Mouse (Mus musculus) megakaryocyte-erythroid progenitor cell, adult 5-6 weeks (primary cell): ENCODE measurements around the gene St3gal3. TPM values are rescaled to one million over a fixed set of nuclear protein-coding genes. Genes with fewer than 3 reads are reported as not detected.

Experiments used
- ATAC-seq: replicated peaks from 2 replicates; pipeline ENCODE4 v1.8.0; 2016; ENCODE audit warnings: mild to moderate bottlenecking, inconsistent platforms; ENCODE audit not compliant: severe bottlenecking, poor library complexity, low FRiP score, low TSS enrichment
- total RNA-seq, 2 experiments: library from RNA; stranded (forward) in 1 of 2; stranded (reverse) in 1 of 2; fragments of 200-1000, 215-1000 nt in 1 of 2; fragments of >200 nt in 1 of 2; fragmentation: Nextera tagmentation in 1 of 2; gene quantifications; 2 replicates each; pipeline ENCODE4 v1.2.3; 2014 to 2017

The St3gal3 gene
- 14.1 and 28.4 TPM in 2 replicates for total RNA-seq (2014; fragmentation: Nextera tagmentation)
- total RNA-seq (2017), result 6.6 and 8.4 TPM in 2 replicates

DNA sequence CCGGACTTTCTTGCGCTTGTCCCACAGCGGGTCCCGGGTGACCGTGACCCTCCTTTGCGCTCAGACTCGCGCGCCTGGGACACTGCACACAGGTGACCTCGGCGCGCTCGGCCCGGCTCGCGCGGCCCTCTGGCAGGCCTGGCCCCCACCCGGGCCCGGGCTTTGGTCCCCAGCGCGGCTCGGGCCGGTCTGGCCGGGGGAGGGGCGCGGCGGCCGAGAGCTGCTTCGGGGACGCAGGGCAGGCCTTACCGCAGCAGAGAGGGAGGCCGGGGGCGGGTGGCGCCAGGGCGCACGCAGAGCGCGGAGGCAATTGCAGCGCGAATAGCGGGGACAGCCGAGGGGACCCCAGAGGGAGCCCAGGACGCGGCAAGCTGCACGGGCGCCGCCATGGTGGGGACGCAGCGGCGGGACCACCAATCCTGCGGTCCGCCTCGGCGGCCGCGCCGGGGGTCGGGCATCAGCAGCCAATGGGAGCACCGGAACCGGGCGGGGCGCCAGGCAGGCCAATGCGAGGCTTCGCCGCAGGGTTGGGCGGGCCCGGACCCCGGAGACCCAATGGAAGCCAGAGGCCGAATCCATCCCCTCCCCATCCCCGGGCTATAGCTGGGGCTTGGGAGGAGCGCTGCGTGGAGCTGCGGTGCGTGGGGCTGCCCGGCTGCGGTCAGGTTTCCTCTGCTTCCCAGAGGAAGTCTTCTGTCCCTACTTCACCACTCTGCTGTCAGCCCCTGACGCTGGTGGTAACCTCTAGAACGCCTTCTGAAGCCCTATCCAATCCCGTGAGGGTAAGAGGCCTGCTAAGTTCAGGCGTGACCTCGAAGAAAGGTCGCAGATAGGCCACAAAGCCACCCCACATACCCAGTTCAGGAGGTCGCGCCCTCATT is at the start of gene St3gal3:
Gene St3gal3, minus strand, starts transcription at position 430 of the 881 bp plus-strand sequence.
- peak; percentile 94 for ATAC-seq

DNA sequence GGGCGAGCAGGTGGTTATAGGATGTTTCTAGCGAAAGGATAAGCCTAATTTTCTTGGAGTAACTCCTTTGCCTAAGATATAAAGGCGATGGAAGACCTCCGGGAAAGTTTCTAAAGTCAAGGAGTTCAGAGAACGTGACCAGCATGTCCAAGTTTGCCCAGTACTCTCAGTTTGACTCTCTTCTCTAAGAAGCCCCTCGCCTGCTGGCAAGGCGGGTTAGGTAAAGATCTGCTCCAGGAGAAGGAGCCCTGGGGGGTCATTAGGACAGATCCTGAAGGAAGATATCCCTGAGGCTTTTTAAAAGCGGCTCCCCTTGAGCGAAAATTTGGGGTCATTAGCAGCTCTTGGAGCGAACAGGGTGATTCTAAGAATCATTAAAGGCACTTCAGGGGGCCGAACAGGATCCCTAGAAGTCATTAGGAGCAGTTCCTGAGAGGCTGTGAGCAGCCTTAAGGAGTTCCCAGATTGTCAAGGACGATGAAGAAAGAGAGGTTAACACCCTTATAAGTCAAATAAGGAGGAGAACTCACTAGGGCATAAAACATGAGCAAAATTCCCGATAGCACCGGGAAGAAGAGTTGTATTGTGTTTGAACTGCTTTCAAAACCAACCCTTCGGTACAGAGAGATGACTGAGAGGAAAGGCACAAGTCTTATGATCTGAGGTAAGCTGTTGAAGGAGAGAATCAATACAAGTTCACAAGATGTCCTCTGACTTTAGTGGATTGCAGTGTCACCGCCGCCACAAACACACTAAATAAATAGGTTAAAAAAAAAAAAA is 45.8 kb upstream of the St3gal3 start:
- ATAC-seq, result no peak

DNA sequence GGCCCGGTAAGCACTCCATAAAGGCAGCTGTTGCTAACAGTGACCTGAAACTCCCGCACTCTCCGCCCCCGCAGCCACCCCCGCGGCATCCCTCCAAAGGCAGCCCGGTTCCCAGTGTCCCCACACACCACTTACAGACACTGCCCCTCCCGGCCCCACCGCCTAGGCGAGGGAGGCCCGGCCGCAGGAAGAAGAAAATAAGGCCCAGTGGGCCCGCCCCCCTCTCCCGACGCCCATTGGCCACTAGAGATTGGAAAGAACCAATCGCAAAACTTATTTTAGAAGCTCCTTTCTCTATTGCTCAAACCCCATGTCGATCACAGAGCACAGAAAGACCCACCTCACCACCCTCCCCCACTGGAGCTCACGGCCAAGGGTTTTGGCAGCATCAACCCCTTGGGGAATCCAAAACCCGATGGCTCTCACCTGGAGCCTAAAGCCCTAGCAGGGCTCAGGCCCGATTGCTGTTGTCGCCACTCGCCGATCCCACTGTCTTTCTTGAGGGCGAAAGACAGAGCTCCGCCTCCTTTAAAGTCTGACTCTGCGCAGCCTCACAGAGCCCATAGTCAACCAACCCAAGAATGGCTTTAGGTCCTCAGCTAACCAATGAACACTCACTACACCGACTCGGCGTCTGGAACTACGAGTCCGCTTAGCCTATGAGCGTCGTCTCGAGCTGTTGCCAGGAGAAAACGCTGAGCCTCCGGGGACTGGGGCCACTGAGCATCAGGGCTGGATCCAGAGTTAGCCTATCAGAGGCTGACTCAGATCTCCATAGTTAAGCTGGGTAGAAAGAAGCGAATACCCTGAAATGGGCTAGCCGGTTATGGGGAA is 45.0 kb upstream of the St3gal3 start, which contains the start of gene Kdm4a:
Gene Kdm4a, minus strand, starts transcription at position 577 of the 834 bp plus-strand sequence.
- peak; percentile 98 for ATAC-seq

DNA sequence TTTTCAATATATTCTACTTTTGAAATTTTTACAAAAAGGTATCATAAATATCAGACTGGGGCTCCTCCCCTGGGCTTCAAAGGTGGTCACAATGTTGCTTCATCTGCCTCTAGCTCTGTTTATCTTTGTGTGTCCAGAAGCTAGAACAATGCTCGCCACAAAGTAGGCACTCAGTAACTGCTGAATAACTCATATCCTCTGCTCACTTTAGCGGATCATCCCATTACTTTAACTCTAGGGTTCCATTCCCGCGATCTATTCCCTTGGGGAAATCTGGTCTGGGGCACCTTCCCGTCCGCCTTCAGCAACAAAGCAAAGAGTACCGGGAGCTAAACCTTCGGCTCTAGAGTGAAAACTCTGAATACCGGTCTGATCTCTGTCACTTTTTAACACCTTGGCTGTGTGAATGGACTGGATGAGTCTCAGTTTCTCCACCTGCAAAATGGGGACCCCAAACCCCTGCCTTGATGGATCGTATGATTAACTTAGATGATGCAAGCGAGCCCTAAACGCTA is 44.3 kb upstream of the St3gal3 start:
- no peak for ATAC-seq

DNA sequence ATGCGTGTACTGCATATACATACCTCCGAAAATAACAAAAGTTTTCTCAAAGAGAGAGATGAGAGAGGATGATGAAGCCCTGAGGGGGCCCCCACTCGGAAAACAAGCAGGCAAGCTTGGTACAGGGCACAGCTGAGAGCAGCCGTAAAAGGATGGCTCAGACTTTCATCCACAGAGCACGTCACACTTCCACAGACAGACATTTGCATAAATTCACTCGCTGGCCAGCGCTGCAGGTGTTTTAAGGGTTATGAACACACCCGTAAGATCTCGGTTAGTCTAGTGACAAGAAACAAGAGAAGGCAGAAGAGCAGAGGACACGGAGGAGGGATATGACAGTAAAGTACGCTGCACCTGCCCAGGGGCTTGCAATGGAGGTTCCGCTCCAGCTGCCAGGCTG is 37.7 kb upstream of the St3gal3 start:
- ATAC-seq, result no peak

DNA sequence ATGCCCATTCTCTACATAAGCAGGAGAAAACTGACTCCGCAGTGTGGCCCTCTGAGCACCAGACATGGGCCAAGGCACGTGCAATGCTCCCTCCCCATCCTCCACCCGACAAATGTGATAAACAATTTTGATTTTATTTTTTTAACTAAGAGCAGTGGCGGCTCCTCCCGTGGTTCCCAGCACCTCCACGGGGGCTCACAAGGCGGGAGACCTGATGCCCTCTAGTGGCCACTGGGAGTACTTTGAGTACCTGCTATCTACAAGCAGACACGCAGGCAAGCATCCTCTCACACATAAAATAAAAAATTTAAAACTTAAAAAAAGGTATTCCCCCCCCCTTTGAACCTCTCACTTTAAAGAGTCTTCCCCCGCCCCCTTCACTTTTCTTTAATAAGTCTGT is 36.3 kb upstream of the St3gal3 start:
- ATAC-seq, result no peak

DNA sequence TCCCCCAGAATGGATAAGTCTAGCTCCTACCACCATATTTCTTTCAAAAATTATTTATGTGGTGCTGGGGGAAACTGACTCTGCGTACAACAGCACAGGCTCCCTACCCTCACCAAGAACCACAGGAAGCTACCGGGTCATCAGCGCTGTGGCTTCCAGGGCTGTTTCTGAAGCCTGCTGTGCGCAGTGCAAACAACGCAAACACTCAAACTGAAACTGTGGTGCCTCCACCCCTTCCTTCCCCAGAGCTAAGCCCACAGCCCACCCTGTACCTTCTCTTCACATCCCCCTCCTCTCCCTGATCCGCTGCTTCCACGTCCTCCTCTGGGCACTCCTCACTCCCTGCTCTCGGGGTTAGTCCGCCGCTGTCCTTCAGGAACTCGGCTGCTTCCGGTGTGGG is 27.4 kb upstream of the St3gal3 start:
- no peak for ATAC-seq

DNA sequence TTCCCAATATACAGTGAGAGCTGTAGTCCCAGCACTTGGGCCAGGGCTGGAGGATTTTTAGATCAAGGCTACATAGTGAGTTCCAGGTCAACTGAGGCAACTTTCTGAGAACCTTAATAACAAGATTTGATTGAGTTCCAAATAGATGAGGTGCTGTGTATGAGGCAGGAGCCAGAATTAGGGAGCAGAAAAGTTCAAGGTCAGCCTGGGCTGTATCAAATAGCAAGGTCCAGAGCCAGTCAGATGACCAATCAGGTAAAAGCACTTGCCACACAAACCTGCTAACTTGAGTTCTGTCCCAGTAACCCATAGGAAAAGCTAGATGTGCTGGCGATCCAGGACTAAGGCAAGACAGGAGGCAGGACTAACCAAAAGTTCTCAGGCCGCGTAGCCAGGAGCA is 23.0 kb upstream of the St3gal3 start:
- ATAC-seq, result no peak

DNA sequence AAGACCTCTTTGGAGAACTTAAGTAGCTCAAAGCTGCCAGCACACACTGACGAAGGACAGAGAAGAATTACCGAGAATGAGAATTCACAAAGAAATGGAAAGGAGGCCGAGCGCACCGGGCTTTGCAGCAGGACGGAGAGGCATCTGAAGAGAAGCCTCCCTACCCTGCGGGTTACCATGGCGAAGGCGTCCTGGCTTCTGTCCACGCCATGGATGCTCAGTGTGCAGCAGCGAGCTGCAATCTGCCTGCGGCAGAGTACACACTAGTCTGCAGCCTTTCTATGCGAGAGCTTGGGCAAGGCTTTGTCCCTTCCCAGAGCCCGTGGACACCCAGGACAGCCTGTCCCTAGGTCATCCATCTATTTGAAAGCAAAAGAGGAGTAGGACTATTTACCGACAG is 21.8 kb upstream of the St3gal3 start:
- no peak for ATAC-seq

DNA sequence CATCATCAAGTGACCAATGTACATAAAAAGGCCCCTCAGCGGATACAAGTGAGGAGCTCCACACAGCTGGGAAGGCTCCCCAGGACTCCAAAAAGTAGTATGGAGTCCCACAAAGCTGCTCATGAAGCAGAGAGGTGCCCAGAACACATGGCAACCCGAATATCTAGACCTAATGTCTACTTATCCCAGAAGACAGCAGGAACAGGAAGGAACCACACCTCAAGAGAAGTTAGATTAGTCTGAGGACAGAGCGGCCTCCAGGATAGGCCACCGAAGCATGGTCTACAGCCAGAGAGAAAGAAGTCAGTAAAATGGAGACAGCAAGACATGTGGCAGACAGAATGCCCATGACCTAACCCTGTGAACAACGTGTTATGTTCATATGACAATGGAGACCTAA is 20.2 kb upstream of the St3gal3 start:
- ATAC-seq, result no peak

DNA sequence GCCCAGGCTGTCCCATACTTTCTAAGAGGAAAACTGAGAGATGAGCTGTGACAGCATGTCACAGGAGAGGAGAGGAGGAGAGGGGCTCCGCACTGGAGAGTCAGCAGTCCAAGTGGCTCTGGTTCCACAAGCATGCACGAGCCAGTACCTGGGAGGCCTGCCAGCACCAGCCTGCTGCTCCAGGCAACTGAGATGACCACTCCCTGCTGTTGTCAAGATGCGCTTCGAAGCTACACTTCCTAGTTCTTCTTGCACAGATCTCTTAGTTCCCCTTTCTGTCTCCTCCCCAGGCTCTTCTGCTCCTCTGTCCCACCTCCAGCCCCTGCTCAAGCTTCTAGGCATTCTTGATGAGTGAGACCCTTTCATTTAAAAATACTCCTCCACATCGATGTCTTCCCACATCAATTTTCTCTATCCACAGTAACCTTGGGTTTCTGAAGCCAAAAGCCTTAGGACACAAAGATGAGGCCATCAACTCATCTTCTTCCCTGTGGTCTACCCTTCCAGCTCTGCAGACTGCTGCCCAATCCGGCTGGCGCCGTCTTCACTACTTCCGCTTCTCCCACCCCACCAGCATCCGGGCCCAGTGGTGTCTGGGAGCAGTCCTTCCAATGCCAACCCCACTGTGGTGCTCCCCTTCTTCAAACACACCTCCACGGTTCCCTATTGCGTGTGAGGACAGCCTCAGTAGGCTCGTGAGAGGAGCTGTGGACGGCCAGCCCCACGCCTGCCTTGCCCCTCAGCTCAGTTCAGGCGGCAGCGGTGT is 17.5 kb upstream of the St3gal3 start:
- no peak for ATAC-seq

DNA sequence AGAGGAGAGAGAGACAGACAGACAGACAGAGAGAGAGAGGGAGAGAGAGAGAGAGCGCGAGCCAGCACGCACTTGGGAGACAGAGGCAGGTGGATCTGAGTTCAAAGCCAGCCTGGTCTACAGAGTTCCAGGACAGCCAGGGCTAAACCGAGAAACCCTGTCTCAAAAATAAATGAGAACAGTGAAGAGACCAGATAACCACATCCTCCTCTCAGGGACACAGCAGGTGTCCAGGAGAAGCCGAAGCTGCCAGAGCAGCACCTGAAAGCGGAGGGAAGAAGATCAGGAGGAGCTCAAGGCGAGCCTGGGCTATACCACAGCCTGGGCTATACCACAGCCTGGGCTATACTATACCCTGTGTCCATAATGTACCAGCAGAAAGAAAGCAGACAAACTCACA is 16.1 kb upstream of the St3gal3 start:
- no peak for ATAC-seq

DNA sequence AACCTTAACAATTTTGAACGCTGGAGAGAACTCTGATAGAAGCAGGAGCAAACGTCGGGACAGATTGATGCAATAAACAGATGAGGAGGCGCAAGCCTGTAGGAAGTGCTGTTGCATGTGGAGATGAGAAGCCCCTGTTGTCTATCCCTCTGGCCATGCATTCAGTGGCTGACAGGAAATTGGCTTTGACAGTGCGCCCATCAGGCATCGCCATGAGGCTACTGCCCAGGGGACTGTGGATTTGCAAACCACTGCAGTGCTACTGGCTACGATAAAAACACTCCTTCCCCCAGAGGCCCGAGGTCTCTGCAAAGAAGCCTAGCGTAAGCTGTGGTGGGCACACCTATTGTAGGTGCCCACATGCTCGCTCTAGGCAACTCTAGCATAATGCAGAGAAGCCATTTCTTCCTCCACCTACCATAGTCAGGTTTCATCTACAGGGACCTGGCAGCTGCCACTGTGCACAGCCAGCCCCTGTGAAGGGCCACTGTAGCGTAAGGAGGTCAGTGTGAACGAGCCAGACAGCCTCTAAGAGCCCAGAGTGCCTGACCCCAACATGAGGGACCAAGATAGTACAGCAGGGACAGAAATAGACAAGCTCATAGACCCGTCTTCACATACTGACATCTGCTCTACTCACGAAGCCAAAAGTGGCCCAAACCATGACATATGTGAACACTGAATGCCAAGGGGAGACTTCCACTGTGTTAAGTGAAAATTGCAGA is 15.4 kb upstream of the St3gal3 start:
- ATAC-seq, result no peak

DNA sequence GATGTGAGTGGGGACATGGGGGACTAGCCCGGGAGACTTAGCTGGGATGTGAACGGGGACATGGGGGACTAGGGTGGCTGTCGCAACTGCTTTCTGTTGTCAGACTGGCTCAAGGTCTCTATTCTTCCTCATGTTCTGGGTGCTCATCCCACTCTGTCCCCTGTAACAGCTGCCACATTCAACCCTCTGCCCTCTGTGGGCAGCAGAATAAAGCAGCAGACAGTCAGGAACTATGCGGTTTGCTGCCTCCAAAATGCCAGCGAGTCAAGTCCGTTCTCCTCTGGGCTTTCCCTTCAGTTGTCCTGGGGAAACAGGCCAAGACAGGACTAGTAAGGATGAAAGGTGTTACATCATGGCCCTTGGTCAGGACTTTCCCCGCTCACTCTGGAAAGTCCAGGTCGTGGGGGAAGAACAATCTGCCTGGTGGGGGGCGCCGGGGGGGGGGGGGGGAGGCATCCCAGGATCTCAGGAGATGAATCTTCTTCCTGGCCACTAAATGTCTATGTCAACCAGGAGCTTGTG is 14.4 kb upstream of the St3gal3 start:
- no peak for ATAC-seq

DNA sequence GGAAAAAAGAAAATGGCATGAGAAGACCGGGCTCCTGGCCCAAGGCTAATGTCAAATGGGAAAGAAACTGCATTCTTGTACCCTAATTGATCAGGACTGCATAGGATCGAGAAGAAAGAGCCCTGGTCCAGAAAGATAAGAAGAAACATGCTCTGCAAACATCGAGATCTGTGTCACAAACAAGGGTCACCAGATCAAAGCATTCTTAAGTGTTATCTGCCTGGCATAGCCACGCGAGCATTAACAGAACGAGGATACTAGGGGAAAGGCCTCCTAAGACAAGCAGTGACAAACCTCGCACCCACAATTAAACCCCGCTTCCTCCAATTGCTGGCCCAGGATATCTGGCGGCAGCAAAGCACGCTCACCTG is 13.6 kb upstream of the St3gal3 start:
- ATAC-seq, result peak; percentile 45

DNA sequence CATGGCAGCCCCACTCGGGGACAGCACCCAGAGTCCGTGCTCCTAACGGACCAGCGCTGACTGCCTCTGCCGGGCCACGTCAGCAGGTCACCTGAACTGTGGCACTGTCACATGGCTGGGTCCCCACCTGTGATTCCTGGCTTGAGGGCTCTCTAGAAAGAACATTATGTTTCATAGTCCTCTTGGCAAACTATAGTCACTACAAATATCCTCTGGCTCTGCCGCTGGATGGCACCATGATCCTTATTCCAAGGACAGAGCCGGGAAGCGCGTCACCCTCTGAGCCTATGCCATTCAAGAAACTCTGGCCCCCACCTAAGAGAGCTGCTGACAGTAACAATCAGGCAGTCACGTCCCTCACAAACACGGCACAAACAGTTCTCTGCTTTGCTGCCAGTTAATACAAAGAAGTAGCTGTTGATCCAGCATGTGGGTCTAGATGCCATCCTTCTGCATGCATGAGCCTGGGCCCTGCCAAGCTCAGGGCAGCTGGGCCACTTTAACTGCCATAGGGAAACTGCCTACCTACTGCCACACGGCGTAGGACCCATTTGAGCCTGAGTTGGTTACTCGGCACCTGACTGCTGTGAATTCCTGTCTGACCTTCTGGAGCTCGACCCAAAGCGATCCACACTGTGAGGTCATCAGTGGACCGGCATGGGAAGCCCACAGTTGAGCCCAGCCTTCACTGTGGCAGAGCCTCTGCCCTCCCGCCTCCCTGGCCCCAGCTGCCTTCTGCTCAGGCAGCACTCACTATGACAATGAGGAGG is 13.0 kb upstream of the St3gal3 start:
- ATAC-seq, result 0 out of 2 replicates have a peak, but pooled peaks have one; percentile 17

DNA sequence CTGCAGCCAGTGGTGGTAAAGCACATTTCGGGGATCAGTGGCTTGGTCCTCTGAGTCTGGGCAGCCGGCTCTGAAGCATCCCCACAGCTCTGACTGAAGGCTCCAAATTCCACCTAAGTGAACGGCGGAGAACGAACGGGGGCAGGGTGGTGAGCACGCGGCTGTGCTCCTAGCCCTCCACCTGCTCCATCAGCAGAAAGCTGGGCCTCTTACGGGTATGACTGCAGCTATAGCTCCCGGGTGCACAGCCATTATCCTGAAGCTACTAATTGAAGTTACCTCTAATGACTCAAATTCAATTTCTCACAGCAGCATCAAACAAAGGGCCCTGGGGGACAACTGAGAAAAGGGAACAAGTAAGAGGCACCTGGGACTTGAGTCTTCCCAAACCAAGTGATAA is 12.4 kb upstream of the St3gal3 start:
- ATAC-seq, result no peak
